Mouse (Mus musculus): ENCODE results near the gene Kat14. TPM values are rescaled to one million over a fixed set of nuclear protein-coding genes. Genes with fewer than 3 reads are reported as not detected.

The Kat14 gene
- total RNA-seq, 2 experiments from 2014 or later: 16.6 to 22.7 TPM

DNA sequence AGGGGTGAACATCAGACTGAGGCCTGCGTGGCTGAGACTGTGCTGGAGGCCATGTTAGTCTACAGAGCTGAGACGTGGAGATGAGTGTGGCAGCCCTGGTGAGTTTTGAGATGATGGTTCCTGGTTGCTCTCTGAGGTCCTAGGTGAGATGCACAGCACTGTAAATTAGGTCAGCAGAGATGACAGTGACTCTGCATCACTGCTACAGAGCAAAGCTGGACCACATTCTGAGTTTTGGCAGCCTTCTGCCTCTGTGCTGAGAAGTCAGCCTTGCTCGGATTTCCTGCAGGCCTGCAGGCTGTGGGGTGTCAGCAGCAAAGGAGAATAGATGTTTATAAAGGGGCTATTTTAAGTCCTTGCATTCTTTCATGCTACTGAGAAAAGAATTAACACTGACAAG, 12.5 kb downstream of the Kat14 start:
- DNase-seq (ENCODE audit: low spot score): no peak

- no peak for DNase-seq (ENCODE audit: low spot score)
Measured at GRCm38 (mm10) chr2:144381741-144382140, 13.0 kb downstream of the Kat14 start.

GRCm38 (mm10) chr2:144382624-144383138, 13.9 kb downstream of the Kat14 start:
- DNase-seq (ENCODE audit: low spot score): no peak

GRCm38 (mm10) chr2:144386296-144386695, 17.5 kb downstream of the Kat14 start:
- peak; percentile 64 for DNase-seq (ENCODE audit: low spot score)

GRCm38 (mm10) chr2:144388416-144388815, 19.6 kb downstream of the Kat14 start:
- no peak for DNase-seq (ENCODE audit: low spot score)

- no peak for DNase-seq (ENCODE audit: low spot score)
Measured at GRCm38 (mm10) chr2:144399531-144399930, 30.7 kb downstream of the Kat14 start.

- DNase-seq (ENCODE audit: low spot score): peak; percentile 44
Measured at GRCm38 (mm10) chr2:144400659-144401058, 31.9 kb downstream of the Kat14 start.

DNA sequence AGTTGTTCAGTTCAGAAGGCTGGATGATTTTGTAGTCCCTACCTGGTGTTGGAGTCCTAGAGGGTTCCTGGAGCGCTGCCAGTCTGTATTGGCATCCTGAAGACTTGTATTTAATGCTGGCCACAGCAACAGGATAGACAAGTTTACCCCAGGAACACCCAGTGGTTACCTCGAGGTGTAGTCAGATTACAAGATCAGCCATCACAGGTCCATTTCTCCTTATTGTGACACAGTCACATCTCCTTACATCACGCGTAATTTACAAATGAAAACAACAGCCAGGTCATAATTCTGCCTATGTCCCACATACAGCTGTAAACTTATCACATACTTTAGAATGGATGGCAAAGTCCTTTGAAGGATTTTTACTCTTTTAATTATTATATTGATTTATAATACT, 40.3 kb downstream of the Kat14 start:
- no peak for DNase-seq (ENCODE audit: low spot score)

DNA sequence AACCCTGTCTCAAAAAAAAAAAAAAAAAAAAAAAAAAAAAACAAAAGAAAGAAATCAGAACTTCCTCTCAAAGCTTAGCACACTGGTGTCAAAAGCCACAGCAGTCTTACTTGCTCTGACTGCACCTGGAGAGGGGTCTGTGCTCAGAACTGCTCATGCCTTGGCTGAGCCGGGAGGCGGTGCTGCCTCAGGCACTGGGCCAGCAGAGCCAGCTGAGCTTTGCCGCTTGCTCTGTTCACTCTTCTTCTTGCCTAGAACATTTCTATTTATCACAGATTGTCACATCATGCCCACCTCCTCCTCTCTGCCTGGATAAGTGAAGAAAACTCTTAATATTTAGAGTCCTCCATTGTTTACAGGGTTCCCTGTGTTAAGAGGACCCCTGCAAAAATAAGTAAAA, 41.8 kb downstream of the Kat14 start:
- DNase-seq (ENCODE audit: low spot score): peak; percentile 17

GRCm38 (mm10) chr2:144414646-144415045, 45.9 kb downstream of the Kat14 start:
- no peak for DNase-seq (ENCODE audit: low spot score)

- DNase-seq (ENCODE audit: low spot score): no peak
Measured at GRCm38 (mm10) chr2:144416859-144417258, 48.1 kb downstream of the Kat14 start.

- no peak for DNase-seq (ENCODE audit: low spot score)
Measured at GRCm38 (mm10) chr2:144418062-144418461, 49.3 kb downstream of the Kat14 start.

- no peak for DNase-seq (ENCODE audit: low spot score)
Measured at GRCm38 (mm10) chr2:144422094-144422675, 53.4 kb downstream of the Kat14 start.

GRCm38 (mm10) chr2:144425761-144426160, 57.0 kb downstream of the Kat14 start:
- no peak for DNase-seq (ENCODE audit: low spot score)

DNA sequence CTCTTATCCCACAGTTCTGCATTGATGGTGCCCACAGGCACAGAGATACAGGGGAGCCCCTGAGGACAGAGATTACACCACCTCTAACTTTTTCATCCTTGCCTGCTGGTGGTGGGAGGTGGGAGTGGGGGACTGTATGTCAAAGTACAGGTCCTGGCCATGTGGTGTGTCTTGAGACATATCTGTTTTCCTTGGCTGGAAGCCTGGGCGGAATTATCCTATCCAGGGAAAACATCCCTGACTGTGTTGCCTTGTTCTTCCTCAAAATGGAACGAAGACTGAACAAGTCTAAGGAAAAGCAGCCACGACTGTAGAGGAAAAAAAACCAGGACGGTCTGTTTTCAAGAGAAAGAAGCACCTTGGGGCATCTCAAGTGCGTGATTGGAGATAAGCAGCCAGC, 59.1 kb downstream of the Kat14 start:
- no peak for DNase-seq (ENCODE audit: low spot score)

- no peak for DNase-seq (ENCODE audit: low spot score)
Measured at GRCm38 (mm10) chr2:144428659-144429058, 59.9 kb downstream of the Kat14 start.

DNA sequence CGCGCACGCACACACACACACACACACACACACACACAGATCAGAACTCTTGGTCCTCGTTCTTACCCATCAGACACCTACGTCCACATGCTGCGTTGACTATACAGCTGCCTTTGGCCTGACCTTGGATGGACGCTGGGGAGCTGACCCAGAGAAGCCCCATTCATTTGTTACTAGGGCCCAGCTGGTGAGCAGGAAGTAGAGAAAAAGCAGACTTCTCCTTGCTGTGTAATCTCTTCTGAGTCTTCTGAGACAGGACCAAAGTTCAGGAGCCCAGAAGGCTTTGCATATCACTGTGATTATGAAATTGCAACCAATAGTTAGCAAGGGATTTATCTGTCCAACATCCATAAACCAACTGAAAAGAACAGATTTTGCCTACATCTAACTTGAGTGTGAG, 60.4 kb downstream of the Kat14 start:
- no peak for DNase-seq (ENCODE audit: low spot score)

- no peak for DNase-seq (ENCODE audit: low spot score)
Measured at GRCm38 (mm10) chr2:144431286-144431825, 62.6 kb downstream of the Kat14 start.

- DNase-seq (ENCODE audit: low spot score): no peak
Measured at GRCm38 (mm10) chr2:144435679-144436078, 66.9 kb downstream of the Kat14 start.

GRCm38 (mm10) chr2:144438424-144438823, 69.6 kb downstream of the Kat14 start:
- no peak for DNase-seq (ENCODE audit: low spot score)

- DNase-seq (ENCODE audit: low spot score): no peak
Measured at GRCm38 (mm10) chr2:144439191-144439700, 70.5 kb downstream of the Kat14 start.

DNA sequence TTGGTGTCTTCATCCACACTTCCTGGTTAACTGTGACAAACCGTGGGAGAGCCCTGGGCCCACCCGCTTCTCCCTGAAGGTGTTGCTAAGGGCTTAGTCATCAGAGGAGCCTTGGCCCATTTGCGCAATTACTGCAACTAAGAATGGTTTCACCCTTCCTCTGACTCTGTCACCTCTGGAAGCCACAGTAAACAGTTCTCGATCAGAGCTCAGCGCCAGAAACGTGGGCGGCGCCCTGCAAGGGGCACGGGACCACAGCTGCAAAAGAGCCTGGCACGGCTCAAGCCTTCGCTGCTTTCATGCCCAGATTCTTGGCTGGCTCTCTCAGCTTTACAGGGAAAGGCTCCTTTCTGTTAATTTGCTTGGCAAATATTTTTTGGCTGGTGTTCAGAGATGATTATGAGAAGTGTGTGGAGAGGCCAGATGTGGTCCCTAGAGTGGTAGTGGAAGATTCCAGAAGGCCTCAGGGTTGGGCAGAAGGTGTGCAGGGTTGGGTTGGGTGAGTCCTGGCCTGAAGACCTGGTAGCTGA, 72.7 kb downstream of the Kat14 start:
- peak; percentile 12 for DNase-seq (ENCODE audit: low spot score)

Data from gastrocnemius, adult 18-20 months (tissue).